Mouse (Mus musculus): ENCODE results near the gene Blmh.

The Blmh gene

DNA sequence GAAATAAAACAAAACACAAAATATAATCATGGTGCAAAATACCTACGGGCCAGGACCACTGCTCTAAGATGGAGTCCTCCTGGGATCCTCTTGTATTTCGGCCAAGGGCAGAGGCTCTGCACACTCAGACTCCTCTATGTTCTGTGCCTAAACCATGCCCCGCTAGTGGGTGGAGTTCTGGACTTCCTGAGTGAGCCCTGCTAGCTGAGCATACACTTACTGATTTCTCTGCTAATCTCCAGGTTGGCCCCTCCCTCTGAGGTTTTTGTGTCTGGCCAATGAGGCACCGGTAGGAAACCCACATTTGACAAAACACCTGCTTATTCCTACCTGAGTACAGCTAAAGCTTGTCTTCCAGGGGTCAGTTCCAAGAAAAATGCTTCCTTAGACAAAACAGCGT lies 76.1 kb downstream of the Blmh start:
- no peak for DNase-seq

DNA sequence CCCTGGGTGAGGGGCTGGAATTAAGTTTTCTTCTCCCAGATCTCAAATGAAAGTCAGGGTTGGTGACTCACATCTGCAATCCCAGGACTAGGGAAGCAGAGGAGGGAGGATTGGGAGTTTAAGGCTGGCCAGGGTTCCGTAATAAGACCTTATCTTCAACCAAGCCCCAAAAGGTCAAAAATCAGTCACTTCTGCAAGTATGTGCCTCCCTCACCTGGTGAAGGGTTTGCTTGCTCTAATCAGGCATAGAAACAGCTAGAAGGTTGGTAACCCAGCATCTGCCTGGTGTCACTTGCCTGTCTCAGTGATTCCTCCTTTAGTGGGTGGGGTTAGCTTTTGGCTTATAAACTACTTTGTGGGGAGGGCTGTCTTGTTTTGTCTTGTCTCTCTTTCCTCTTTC lies 77.8 kb downstream of the Blmh start:
- no peak for DNase-seq

DNA sequence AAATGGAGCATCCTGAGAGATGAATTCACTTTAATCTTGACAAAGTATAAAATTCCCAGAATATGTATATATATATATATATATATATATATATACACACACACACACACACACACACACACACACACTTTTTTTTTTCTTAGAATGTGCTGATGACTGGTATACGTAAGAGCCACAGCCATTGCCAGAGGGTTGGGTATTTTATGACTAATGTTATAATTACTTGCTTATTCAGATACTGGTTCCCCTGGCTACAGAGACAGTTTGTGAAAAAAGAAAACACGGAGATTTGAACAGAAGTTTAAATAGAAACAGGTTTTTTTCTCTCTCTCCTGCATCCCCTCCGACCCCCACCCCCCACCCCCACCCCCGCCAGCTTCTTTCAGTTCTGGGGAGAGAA lies 81.3 kb downstream of the Blmh start:
- DNase-seq = no peak

DNA sequence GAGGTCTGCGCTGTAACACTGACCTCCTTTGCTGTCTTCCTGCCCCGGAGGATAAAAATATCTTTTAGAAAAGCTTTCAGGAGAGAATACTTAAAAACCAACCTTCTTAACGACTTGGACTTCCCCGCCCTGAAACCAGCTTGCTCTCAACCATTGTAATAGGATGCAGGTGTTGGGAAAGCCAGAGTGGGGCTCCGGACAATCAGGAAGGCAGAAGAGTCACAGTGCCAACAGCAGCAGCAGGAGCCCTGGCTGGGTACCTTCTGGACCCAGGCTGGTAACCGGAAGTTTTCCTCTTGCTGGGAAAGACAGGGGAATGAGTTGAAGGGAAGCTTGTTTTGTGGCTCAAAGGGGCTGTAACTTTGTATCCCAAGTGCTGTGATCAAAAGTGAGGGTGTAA lies 82.0 kb downstream of the Blmh start:
- DNase-seq = no peak

DNA sequence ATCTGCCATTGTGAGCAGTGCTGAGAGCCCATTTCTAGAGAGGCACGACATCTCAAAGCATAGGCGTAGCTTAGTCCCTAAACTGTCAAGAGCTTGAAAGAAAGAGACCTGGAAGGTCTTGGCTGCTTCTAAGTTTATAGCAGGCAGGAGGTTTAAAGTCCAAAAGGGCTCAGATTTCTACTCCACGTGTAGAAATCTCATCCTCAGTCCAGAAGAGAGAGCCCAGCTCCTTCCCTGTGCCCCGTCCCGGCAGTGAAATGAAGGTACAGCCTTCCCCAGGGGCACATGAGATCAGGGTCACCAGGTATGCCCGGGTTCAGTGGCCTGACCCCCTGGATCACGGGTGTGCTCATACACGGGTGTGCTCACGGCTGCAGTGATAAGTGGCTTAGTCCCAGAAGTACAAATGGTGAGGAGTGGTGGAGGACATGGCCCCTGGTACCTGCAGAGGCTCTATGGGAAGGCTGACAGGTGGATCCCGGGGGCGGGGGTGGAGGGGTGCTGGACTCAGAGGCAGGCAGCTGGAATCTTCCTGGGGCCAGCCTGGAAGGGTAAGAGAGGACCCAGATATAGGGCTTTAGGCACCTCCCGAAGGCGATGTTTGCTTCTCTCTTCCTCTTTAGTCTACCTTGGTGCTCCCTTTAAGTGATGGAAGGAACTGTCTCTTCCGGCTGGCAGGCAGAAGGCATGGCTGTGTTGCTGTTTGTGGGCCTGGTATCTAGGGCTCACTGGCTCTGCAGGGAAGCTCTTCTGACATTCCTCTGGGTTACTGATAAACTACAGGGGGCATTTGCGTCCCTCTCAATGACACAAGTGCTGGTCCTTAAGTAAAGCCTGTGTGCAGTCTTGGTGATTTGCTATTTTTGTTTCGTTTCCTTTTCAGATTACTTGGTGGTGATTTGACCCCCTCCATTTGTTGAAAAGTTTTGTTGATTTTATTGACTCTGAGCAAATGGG lies 84.7 kb downstream of the Blmh start:
- no peak for DNase-seq

DNA sequence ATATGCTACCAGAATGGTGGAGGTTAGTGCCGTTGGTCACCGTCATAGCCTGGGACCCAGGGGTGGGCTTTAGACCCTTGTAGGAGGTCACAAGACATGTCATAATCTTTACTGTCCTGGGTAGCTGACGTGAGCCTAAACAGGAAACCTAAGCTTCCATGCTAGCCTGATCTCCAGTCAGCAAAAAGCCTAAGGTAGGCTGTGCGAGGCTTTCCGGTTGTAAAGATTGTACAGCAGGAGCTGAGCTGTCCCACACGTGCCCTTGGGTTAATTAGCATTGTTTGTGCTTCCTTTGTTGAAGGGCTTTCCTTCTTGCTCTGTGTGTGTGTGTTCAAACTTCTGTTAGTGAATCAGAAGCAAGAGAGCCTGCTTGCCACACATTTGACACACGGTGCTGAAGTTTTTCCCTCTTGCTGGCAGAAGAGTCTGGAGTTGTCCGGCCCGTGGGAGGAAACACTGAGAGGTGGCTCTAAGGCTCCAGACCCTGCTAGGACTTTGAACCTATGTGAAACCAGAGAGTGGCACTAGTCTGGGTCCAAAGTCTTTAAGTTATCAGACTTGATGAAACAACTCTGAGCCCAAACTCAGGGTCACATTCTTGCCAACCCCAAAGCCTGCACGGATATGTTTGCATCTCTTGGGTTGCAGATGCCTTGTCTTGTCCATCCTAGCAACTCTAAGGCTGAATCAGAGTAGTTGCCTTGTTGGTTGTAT lies 86.3 kb downstream of the Blmh start:
- DNase-seq = no peak

DNA sequence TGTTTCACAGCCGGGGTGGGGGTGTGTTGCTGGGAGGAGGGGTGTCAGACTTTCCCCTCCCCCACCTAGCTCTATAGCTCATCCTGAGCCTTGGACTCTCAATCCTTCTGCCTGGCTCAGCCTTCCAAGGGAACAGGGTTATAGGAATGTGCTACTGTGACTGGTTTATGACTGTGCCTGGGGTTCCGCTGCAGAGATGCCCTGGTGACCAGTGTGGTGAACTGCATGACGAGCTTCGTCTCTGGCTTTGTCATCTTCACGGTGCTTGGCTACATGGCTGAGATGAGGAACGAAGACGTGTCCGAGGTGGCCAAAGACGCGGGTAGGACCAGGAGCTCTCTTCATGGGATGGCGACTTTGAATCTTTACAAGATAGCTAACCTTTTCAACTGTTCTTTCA lies 93.4 kb downstream of the Blmh start:
- DNase-seq = no peak

DNA sequence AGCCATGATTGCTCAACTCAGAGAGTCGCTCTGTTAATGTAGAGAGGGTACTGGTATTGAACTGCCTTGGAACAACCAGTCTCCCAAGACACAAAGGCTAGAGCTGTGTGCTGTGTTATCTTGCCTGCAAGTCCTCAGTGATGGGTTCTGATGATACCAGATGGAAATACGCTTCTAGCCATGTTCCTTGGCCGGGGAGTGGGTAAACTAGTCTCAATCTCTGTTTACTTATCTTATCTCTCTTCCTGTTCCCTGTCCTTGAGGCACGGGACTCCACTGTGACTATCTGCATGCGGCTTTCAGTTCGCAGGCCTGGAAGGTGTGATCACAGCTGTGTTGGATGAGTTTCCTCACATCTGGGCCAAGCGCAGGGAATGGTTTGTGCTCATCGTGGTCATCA lies 94.9 kb downstream of the Blmh start:
- DNase-seq = no peak

DNA sequence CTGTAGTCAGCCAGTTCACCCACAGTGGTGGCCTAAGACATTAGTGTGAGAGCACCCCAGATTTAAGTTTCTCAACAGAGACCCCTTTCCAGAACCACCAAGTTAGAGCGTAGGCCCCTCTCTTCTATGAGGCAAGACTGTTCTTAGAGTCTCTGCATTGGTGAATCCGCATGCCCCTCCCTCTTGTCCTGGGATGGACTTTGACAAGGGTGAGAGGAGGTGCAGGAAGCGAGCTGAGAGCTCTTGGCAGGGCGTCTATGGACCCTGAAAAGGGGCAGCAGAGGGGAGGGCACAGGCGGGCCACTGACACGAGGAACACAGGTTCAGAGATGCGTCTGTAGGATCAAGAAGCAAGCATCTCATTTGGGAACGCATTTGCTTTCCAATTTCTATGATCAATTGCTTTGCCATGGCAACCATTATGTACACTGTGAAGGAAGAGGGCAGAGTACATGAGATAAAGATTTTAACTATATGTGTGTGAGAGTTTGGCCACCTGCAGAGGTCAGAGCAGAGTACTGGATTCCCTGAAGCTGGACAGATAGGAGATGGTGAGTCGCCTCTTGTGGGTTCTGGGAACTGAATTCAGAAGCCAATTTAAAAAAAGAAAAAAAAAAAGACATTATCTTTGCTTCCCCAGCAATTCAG lies 97.3 kb downstream of the Blmh start:
- no peak for DNase-seq

DNA sequence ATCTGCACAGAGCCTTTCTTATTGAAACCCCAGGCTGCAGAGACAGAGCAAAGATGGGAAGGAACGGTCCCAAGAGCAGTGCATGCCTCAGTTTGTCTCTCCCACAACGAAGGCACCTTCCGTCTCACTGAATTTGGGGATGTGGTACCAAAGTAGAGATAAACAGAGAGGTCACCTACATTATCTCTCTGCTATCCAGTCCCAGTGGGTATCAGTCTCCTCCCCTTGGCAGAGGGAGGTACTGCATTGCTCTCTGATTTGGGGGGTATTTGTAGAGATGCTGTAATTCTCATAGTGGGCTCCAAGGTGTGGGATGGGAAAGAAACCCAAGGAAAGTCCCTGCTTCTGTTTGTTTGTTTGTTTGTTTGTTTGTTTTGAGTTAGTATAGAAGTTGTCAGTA lies 102.0 kb downstream of the Blmh start:
- no peak for DNase-seq

DNA sequence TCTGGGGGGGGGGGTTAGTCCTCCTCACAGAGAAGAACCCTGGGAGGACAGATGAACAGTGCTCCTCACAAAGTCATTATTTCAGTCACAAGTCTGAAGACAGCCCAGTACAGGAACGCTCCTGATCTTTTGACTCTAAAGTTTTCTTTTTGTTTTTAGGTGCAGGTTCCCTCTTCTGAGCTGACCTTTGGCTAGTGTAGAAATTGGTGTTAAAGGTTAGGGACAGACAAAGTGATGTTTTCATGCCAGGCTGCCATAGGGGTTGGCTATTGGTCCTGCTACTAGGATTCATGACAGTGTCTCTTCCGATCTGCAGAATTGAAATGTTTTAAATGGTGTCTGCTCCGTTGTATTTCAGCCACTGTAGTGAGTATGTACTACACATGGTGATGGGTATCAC lies 103.5 kb downstream of the Blmh start:
- DNase-seq = no peak

DNA sequence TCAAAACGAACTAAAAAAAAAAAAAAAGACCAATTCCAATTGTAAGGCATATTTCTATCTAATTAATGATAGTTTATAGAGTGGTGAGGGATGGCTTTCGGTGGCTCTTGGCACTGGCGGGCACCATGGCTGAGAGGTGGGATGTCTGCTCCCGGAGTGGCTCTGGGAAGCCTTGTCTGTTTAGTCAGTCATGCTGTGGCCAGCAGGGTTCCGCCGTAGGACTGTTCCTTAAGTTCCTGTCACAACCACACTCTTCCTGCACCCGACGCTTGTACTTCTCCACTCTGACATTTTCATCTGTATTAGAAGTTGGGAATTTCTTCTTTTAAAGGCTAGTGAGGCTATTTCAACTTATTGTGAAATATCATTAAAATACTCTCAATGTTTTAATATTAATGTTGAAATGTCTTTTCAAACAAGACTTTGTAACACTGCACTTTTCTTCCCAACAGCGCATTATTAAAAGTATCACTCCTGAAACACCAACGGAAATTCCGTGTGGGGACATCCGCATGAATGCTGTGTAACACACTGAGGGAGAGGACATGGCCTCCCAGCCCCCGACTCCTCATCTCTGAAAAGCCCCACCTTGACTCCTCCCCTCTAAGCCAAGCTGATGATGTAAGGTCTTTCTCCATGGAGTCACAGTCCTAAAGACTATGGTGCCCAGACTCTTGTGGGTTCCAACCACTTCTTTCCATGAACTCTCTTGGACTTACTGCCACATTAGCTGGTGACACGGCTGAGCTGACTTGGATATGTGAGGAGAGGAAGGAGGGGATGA lies 106.7 kb downstream of the Blmh start:
- no peak for DNase-seq
